Mouse (Mus musculus): ENCODE measurements at regions not wholly inside any gene's neighbourhood (a gene's known extent, or its start where the extent isn't known, plus 50 kb on each side); places are given as distances from the start of the nearest gene placed in this dataset.

GRCm38 (mm10) chr1:55977796-55978195 is 572.1 kb downstream of the Plcl1 start:
- DNase-seq (ENCODE audit: low spot score in 2 of 2) = no peak

GRCm38 (mm10) chr1:55983522-55984066 is 577.9 kb downstream of the Plcl1 start:
- DNase-seq (ENCODE audit: low spot score in 2 of 2) = no peak

- DNase-seq (ENCODE audit: low spot score in 2 of 2) = no peak
Measured at GRCm38 (mm10) chr1:55997074-55997473, 591.4 kb downstream of the Plcl1 start.

Measured in gastrocnemius, postnatal 4 days (tissue).